Mouse (Mus musculus): ENCODE results near the gene Hoxc10.

The Hoxc10 gene

GRCm38 (mm10) chr15:102990461-102991397 is 24.1 kb downstream of the Hoxc10 start, which contains the start of gene Hoxc8:
Gene Hoxc8 (plus strand): TSS chr15:102990607.
- peak; percentile 79 for DNase-seq

- DNase-seq: peak; percentile 22
These were observed 25.2 kb downstream of the Hoxc10 start for GRCm38 (mm10) chr15:102991782-102992181.

DNA sequence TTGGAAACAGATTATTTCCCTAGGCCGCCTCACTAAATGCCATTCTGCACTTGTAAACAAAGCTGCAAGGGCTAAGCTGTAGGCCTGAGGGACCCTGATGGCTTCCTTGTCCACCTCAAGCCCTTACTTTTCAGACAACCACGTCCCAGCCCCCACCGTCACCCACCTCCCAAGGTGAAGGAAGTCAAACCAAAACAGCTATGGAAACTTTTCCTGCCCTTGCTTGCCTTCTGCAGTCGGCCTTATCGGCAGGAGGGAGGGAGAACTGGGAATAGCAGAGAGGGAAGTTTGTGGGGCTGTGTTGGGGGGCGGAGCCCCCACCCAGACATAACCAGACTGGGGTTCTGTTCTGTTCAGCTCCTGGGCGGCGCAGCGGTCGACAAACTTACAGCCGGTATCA is 25.6 kb downstream of the Hoxc10 start:
- DNase-seq: no peak

GRCm38 (mm10) chr15:102992863-102993262 is 26.3 kb downstream of the Hoxc10 start:
- no peak for DNase-seq

- no peak for DNase-seq
These were observed 30.0 kb downstream of the Hoxc10 start for GRCm38 (mm10) chr15:102996548-102996947.

DNA sequence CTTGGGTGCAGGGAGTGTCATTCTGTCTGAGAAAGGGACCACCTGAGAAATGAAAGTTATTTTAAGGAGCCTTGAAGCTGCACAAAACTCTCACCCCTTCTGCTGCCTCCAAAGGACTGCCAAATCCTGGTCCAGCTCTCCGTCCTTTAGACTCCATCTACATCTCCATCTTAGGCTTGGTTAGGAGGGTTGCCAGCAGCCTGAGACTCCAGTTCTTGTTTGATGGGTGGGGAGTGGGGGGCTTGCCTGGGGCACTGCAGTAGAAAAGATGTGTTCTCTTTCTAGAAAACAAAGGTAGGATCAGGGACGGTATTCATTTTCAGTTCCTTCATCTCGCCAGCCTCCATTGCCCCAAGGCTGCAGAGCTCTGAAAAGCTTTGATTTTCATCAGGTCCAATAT is 30.8 kb downstream of the Hoxc10 start:
- no peak for DNase-seq

DNA sequence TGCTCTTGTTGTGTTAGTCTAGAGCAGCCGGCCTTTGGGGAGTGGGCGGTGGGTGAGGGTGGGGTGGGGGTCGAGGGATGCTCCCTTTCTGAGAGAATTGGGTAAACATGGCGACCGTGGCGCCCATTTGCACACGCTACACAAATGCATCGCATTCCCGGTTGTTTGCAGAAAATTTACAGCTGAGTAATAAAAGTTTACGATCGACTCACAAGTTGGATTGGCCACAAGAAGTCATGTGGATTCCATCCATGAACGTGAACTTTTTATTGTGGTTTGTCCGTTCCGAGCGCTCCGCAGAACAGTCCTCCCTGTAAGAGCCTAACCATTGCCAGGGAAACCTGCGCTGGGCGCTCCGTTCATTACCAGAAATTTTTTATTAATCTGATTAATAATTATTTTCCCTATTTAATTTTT is 31.4 kb downstream of the Hoxc10 start, which contains the start of gene Hoxc6:
Gene Hoxc6, plus strand, starts transcription at position 319 of the 417 bp plus-strand sequence.
- DNase-seq: peak; percentile 69

DNA sequence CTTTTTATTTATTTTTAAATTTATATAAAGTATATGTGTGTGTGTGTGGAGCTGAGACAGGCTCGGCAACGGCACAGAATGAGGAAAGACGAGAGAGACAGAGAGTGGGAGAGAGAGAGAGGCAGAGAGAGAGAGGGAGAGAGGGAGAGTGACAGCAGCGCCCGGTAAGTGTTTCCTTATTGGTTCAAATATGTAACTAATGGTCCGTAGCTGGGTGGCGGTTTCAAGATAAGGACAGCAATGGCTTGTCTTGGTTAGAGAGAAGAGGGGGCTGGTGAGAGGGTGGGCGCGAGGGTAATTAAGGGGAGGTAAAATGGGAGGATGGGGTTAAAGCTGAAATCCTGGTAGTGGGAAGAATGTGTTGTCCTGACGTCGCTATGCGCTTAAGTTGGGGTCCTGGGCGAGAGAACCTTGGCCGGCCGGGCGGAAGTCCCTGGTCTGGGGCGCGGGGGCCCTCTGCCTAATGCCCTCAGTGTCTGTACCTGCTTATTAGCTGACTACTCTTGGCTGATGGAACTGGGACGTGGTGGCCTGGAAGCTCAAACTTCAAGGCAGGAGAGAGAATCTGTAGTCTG is 32.1 kb downstream of the Hoxc10 start:
- DNase-seq: no peak

- peak; percentile 95 for DNase-seq
These were observed 32.7 kb downstream of the Hoxc10 start for GRCm38 (mm10) chr15:102999183-102999831.

- DNase-seq: peak; percentile 66
These were observed 33.4 kb downstream of the Hoxc10 start for GRCm38 (mm10) chr15:102999955-103000354.

DNA sequence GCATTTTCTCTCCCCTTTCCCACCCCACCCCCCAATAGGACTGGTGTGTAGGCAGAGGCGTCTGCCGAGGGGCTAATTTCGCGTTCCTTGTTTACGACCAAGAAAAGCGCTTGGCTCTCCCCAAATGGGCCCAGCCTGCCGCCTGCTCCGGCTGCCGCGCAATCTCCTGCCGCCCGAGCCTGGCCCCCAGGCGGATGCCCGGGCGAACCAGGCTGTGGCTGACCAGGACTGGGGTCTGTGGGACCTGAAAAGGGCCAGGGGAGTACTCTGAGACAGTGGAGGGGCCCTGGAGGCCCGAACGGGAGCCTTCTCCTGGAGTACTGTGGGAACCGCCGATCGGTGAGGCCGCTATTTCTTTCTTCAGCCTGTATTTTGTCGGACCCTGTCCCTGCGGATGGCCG is 33.9 kb downstream of the Hoxc10 start:
- DNase-seq: peak; percentile 55

GRCm38 (mm10) chr15:103001370-103001769 is 34.8 kb downstream of the Hoxc10 start:
- DNase-seq: peak; percentile 19

- DNase-seq: peak; percentile 74
These were observed 35.6 kb downstream of the Hoxc10 start for GRCm38 (mm10) chr15:103002156-103002555.

GRCm38 (mm10) chr15:103002821-103003448 is 36.3 kb downstream of the Hoxc10 start:
- DNase-seq: peak; percentile 63

DNA sequence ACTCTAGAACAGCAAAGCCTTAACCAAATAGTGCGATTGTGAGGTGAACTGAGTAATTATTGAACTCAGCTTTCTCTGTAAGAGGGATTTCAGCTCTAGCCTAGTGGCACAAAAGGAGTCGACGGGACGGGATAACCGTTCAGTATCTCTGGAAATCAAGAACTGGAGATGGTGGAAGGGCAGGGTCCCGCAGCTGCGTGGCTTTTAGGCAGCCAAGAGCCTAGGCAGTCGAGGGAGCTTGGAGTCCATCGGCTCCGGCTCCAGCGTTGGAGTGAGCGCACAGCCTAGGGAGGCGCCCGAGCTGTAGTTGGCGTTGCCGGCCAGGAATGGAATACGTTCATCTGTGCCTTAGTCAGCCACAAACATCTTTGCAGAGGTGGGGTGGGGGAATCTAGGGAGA is 38.7 kb downstream of the Hoxc10 start:
- peak; percentile 70 for DNase-seq

- peak; percentile 36 for DNase-seq
These were observed 39.2 kb downstream of the Hoxc10 start for GRCm38 (mm10) chr15:103005797-103006196.

DNA sequence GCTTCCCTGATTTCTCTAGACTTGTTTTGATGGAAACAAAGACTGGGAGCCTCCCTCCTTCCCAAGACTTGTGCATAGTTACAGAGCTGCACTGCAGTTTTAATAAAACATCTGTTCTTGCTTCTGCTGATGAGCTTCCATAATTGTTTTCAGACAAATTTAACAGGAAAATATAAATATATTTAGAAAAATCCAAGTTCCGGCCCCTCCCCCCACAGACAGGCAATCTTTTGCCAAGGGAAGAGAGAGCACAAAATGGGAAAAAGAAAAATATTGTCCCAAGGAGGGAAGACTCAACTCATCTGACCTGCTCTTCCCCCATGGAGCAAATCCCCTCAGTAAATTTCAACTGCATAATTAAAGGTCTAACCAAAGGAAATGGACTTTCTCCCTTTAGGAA is 39.7 kb downstream of the Hoxc10 start:
- peak; percentile 72 for DNase-seq

DNA sequence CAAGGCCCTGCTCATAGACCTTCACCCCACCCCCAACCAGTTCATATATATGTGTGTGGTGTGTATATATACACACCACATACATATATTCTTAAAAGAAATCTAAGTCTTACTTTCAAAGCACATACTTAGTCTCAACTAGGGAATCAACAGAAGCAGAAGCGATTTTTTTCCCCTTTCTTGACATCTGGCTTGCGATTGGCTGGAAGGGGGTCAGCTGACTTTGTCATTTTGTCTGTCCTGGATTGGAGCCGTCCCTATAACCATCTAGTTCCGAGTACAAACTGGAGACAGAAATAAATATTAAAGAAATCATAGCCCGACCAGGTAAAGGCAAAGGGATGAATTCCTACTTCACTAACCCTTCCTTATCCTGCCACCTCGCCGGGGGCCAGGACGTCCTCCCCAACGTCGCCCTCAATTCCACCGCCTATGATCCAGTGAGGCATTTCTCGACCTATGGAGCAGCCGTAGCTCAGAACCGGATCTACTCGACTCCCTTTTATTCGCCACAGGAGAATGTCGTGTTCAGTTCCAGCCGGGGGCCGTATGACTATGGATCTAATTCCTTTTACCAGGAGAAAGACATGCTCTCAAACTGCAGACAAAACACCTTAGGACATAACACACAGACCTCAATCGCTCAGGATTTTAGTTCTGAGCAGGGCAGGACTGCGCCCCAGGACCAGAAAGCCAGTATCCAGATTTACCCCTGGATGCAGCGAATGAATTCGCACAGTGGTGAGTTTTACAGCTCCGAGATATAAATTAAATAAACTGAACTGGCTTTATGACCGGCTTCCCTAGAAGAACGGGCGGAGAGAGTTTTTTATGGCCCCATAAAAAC is 42.9 kb downstream of the Hoxc10 start:
- peak; percentile 58 for DNase-seq

DNA sequence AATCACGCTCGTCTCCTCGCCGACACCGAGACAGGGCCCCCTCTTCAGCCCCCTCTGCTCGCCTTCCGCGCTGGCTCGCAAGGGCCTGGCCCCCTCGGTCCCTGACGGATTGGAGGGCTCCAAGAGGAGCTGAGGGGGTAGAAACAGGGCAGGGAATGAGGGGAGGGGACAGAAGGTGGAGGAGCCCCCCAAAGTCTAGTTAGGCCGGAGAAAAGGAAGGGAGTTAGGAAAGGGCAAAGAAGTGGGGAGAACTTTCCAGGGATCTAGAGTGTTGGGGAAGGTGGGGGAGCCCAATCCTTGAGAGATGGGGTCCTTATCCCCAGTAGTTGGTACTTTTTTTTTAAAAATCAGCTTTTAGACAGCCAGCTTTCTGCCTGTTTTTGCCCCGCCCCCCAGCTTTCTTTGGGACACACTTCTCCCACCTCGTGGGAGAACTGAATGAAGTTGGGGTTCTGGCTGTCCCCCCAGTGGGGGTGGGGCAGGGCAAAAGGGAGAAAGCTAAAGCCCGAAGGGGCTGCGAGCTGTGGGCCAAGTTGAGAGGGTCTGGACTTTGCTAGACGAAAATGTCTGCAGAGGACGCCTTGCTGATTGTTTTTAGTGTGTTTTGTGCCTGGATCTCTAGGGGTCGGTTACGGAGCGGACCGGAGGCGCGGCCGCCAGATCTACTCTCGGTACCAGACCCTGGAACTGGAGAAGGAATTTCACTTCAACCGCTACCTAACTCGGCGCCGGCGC is 43.7 kb downstream of the Hoxc10 start:
- DNase-seq: peak; percentile 52

DNA sequence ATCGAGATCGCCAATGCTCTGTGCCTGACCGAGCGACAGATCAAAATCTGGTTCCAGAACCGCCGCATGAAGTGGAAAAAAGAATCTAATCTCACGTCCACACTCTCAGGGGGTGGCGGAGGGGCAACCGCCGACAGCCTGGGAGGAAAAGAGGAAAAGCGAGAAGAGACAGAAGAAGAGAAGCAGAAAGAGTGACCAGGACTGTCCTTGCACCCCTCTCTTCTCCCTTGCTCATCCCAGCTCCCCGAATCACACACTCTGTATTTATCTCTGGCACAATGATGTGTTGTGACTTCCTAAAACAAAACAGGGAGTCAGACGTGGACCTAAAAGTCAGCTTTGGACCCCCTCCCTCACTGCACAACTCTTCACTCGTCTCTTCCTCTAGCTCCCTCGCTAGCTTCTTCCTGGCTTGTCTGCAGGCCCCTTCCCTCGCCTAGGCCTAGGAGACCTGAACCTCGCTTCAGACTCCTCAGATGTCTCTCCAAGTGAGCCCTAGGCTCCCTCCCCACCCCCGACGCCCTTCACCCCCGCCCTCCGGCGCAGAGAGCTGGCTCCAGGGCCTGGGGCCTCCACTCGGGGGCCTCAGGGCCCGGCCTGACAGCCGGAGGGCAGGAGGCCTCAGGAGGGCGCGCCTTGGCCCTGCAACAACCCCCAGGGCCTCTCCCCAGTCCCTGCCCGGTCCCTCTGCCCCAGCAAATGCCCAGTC is 44.4 kb downstream of the Hoxc10 start:
- peak; percentile 33 for DNase-seq
